Mouse (Mus musculus): ENCODE data around the gene Gnb1l. TPM values are rescaled to one million over a fixed set of nuclear protein-coding genes. Genes with fewer than 3 reads are reported as not detected.

Gene Gnb1l
- polyA plus RNA-seq, 1 experiment, result 13.3 TPM

GRCm38 (mm10) chr16:18589804-18590790, 91.6 kb downstream of the Gnb1l start, which contains the start of gene Tbx1:
Gene Tbx1 (minus strand): TSS chr16:18590671.
- Histone ChIP-seq H3K27me3 (ENCODE audit: control insufficient read depth, insufficient read depth, insufficient read length) (no peaks in the 10 kb centered on the region), H3K4me3 (ENCODE audit: insufficient read depth, poor library complexity, severe bottlenecking) (no peak within 1 kb of the TSS), H3K79me3 (ENCODE audit: low read depth) (no peaks in the 10 kb centered on the region), H3ac (ENCODE audit: control insufficient read depth, insufficient read length, low read depth) (no peak within 1 kb of the TSS), H3K36me3 (ENCODE audit: control insufficient read depth, insufficient read depth) (no peaks in the 10 kb centered on the region), H3K79me2 (ENCODE audit: control insufficient read depth, insufficient read depth) (peaks cover 10% of the 10 kb centered on the region)
- no peak for TF ChIP-seq CEBPB (IDR thresholded peaks at IDR 0.05; ENCODE audit: low read depth)
- TF ChIP-seq FOSL1 (IDR thresholded peaks at IDR 0.05; ENCODE audit: insufficient read depth, low read length, poor library complexity, severe bottlenecking), result no peak
- no peak for TF ChIP-seq CTCF (IDR thresholded peaks at IDR 0.05; ENCODE audit: control insufficient read depth, insufficient read depth, insufficient read length)
- TF ChIP-seq USF1 (IDR thresholded peaks at IDR 0.05; ENCODE audit: low read depth), result no peak
- TF ChIP-seq MYOG (IDR thresholded peaks at IDR 0.05; ENCODE audit: control insufficient read depth, extremely low read depth, insufficient read length), result no peak

- H3K36me3 ChIP-seq (ENCODE audit: control insufficient read depth, insufficient read depth), result no peaks in the 10 kb centered on the region
- H3ac ChIP-seq (ENCODE audit: control insufficient read depth, insufficient read length, low read depth), result no peak overlapping the region
- TF ChIP-seq USF1 (IDR thresholded peaks at IDR 0.05; ENCODE audit: low read depth) (no peak), MYOD1 (IDR thresholded peaks at IDR 0.05; ENCODE audit: control insufficient read depth, insufficient read length, low read depth) (no peak), FOSL1 (IDR thresholded peaks at IDR 0.05; ENCODE audit: insufficient read depth, low read length, poor library complexity, severe bottlenecking) (no peak)
- no peaks in the 10 kb centered on the region for H3K79me3 ChIP-seq (ENCODE audit: low read depth)
- no peak overlapping the region for H3K4me3 ChIP-seq (ENCODE audit: insufficient read depth, poor library complexity, severe bottlenecking)
- H3K79me2 ChIP-seq (ENCODE audit: control insufficient read depth, insufficient read depth), result no peaks in the 10 kb centered on the region
- no peaks in the 10 kb centered on the region for H3K27me3 ChIP-seq (ENCODE audit: control insufficient read depth, insufficient read depth, insufficient read length)
Observed at GRCm38 (mm10) chr16:18591047-18592018, 92.8 kb downstream of the Gnb1l start.

GRCm38 (mm10) chr16:18593930-18594329, 95.4 kb downstream of the Gnb1l start:
- H3K79me3 ChIP-seq (ENCODE audit: low read depth), result no peaks in the 10 kb centered on the region
- H3K27me3 ChIP-seq (ENCODE audit: control insufficient read depth, insufficient read depth, insufficient read length), result no peaks in the 10 kb centered on the region
- no peaks in the 10 kb centered on the region for H3K79me2 ChIP-seq (ENCODE audit: control insufficient read depth, insufficient read depth)
- H3ac ChIP-seq (ENCODE audit: control insufficient read depth, insufficient read length, low read depth), result no peak overlapping the region
- TF ChIP-seq CTCF (IDR thresholded peaks at IDR 0.05; ENCODE audit: control insufficient read depth, insufficient read depth, insufficient read length), result no peak
- no peak overlapping the region for H3K4me3 ChIP-seq (ENCODE audit: insufficient read depth, poor library complexity, severe bottlenecking)
- no peaks in the 10 kb centered on the region for H3K36me3 ChIP-seq (ENCODE audit: control insufficient read depth, insufficient read depth)

GRCm38 (mm10) chr16:18596255-18596654, 97.7 kb downstream of the Gnb1l start:
- Histone ChIP-seq H3K27me3 (ENCODE audit: control insufficient read depth, insufficient read depth, insufficient read length) (no peaks in the 10 kb centered on the region), H3K79me2 (ENCODE audit: control insufficient read depth, insufficient read depth) (no peaks in the 10 kb centered on the region), H3ac (ENCODE audit: control insufficient read depth, insufficient read length, low read depth) (no peak overlapping the region), H3K79me3 (ENCODE audit: low read depth) (no peaks in the 10 kb centered on the region), H3K4me3 (ENCODE audit: insufficient read depth, poor library complexity, severe bottlenecking) (no peak overlapping the region), H3K36me3 (ENCODE audit: control insufficient read depth, insufficient read depth) (no peaks in the 10 kb centered on the region)
- TF ChIP-seq CTCF (IDR thresholded peaks at IDR 0.05; ENCODE audit: control insufficient read depth, insufficient read depth, insufficient read length) (no peak), MAX (IDR thresholded peaks at IDR 0.05) (no peak), USF1 (IDR thresholded peaks at IDR 0.05; ENCODE audit: low read depth) (no peak), MYOG (IDR thresholded peaks at IDR 0.05; ENCODE audit: control insufficient read depth, extremely low read depth, insufficient read length) (no peak), MYOD1 (IDR thresholded peaks at IDR 0.05; ENCODE audit: control insufficient read depth, insufficient read length, low read depth) (no peak), CEBPB (IDR thresholded peaks at IDR 0.05; ENCODE audit: low read depth) (no peak), FOSL1 (IDR thresholded peaks at IDR 0.05; ENCODE audit: insufficient read depth, low read length, poor library complexity, severe bottlenecking) (no peak)

GRCm38 (mm10) chr16:18598006-18598405, 99.5 kb downstream of the Gnb1l start:
- Histone ChIP-seq H3K79me3 (ENCODE audit: low read depth) (no peaks in the 10 kb centered on the region), H3K27me3 (ENCODE audit: control insufficient read depth, insufficient read depth, insufficient read length) (no peaks in the 10 kb centered on the region), H3K36me3 (ENCODE audit: control insufficient read depth, insufficient read depth) (no peaks in the 10 kb centered on the region), H3ac (ENCODE audit: control insufficient read depth, insufficient read length, low read depth) (no peak overlapping the region), H3K79me2 (ENCODE audit: control insufficient read depth, insufficient read depth) (no peaks in the 10 kb centered on the region), H3K4me3 (ENCODE audit: insufficient read depth, poor library complexity, severe bottlenecking) (no peak overlapping the region)
- TF ChIP-seq MAX (IDR thresholded peaks at IDR 0.05) (no peak), USF1 (IDR thresholded peaks at IDR 0.05; ENCODE audit: low read depth) (no peak), CEBPB (IDR thresholded peaks at IDR 0.05; ENCODE audit: low read depth) (no peak), FOSL1 (IDR thresholded peaks at IDR 0.05; ENCODE audit: insufficient read depth, low read length, poor library complexity, severe bottlenecking) (no peak), MYOD1 (IDR thresholded peaks at IDR 0.05; ENCODE audit: control insufficient read depth, insufficient read length, low read depth) (no peak), CTCF (IDR thresholded peaks at IDR 0.05; ENCODE audit: control insufficient read depth, insufficient read depth, insufficient read length) (no peak), MYOG (IDR thresholded peaks at IDR 0.05; ENCODE audit: control insufficient read depth, extremely low read depth, insufficient read length) (no peak)
